Comparison of ENCODE assay signal across 21 mouse cellular contexts in genomic region chr5:124986222-124986621, GRCm38 (mm10). TPM values are rescaled to one million over a fixed set of nuclear protein-coding genes. Genes with fewer than 3 reads are reported as not detected.
DNase-seq lines count a peak whose midpoint lies in the region; ATAC-seq and TF ChIP-seq lines count a peak whose summit lies in the region.
"Had no signal": no experiment of that assay in that cellular context is flagged by ENCODE, and none has a peak within 500 bp of the region (broad histone marks: within the 10 kb centered on the region; RNA-seq: fewer than 3 reads in every experiment).

No protein-coding gene starts in this region.

- H3K79me2 ChIP-seq in MEL (ENCODE audit: control insufficient read depth, insufficient read depth, low read length, poor library complexity), result no peaks in the 10 kb centered on the region

- H3K9me3 ChIP-seq in midbrain, postnatal 0 days (ENCODE audit: low read length), result no peaks in the 10 kb centered on the region
- H3K9me3 ChIP-seq in midbrain, embryonic 14.5 days (ENCODE audit: control insufficient read depth, low read length), result peaks cover 7% of the 10 kb centered on the region; the same call in 1 of the 2 replicates
- no peaks in the 10 kb centered on the region for H3K9me3 ChIP-seq in MEL (replicated peaks; ENCODE audit: insufficient read depth, low read length)
- peaks cover 14% of the 10 kb centered on the region for H3K9me3 ChIP-seq in hindbrain, embryonic 13.5 days
- H3K9me3 ChIP-seq: limb, embryonic 10.5 days; midbrain, embryonic 15.5 days had no signal

- no peak overlapping the region for H3K4me3 ChIP-seq in kidney, adult 2 months (ENCODE audit: insufficient read depth, low read depth, low read length)
- H3K4me3 ChIP-seq in midbrain, postnatal 0 days (ENCODE audit: low read depth, low read length), result no peak overlapping the region
- no peak overlapping the region for H3K4me3 ChIP-seq in midbrain, embryonic 14.5 days (replicated peaks; ENCODE audit: low read depth, low read length)
- H3K4me3 ChIP-seq in MEL (ENCODE audit: control insufficient read depth in 1 of 2, insufficient read depth in 1 of 2, low read depth in 2 of 2, low read length in 2 of 2), result no peak overlapping the region
- H3K4me3 ChIP-seq in hindbrain, embryonic 13.5 days, result no peak overlapping the region
- H3K4me3 ChIP-seq: embryonic facial prominence, embryonic 10.5 days; erythroblast, embryonic 14.5 days; heart, embryonic 13.5 days; limb, embryonic 10.5 days; midbrain, embryonic 15.5 days had no signal

- no peaks in the 10 kb centered on the region for H3K36me3 ChIP-seq in kidney, adult 2 months (ENCODE audit: control insufficient read depth, insufficient read depth, low read length)
- H3K36me3 ChIP-seq in midbrain, postnatal 0 days (ENCODE audit: insufficient read depth, low read length), result no peaks in the 10 kb centered on the region
- H3K36me3 ChIP-seq in midbrain, embryonic 14.5 days (ENCODE audit: control insufficient read depth, insufficient read depth, low read length), result no peaks in the 10 kb centered on the region
- H3K36me3 ChIP-seq in MEL (ENCODE audit: control insufficient read depth in 1 of 2, insufficient read depth in 2 of 2, low read length in 2 of 2), result no peaks in the 10 kb centered on the region
- H3K36me3 ChIP-seq in hindbrain, embryonic 13.5 days, result no peaks in the 10 kb centered on the region
- H3K36me3 ChIP-seq: embryonic facial prominence, embryonic 10.5 days; heart, embryonic 13.5 days; limb, embryonic 10.5 days; midbrain, embryonic 15.5 days had no signal

- no peak for TF ChIP-seq EP300 in MEL (IDR thresholded peaks at IDR 0.05; ENCODE audit: low read depth in 1 of 2, low read length in 2 of 2)

- no peak for TF ChIP-seq CTCF in kidney, adult 2 months (conservative IDR thresholded peaks at IDR 0.05; ENCODE audit: insufficient read depth, insufficient read length, low read depth, low read length)
- peak; percentile 35; the same call in 1 of the 2 replicates for TF ChIP-seq CTCF in midbrain, postnatal 0 days (IDR thresholded peaks at IDR 0.05)
- TF ChIP-seq CTCF in MEL (IDR thresholded peaks at IDR 0.05 in 2 of 3, conservative IDR thresholded peaks at IDR 0.05 in 1 of 3; ENCODE audit: control insufficient read depth in 1 of 3, insufficient read depth in 1 of 3, low read depth in 2 of 3, low read length in 3 of 3, poor library complexity in 1 of 3, severe bottlenecking in 1 of 3), result peak; percentile 14 to 65 (median 42); a peak in 5 of 6 replicates

- no peak for TF ChIP-seq POLR2A in kidney, adult 2 months (IDR thresholded peaks at IDR 0.05; ENCODE audit: low read depth, low read length)
- no peak for TF ChIP-seq POLR2A in MEL (IDR thresholded peaks at IDR 0.05; ENCODE audit: control insufficient read depth in 1 of 2, insufficient read depth in 1 of 2, low read depth in 1 of 2, low read length in 2 of 2, poor library complexity in 1 of 2)

- H3K9ac ChIP-seq in midbrain, postnatal 0 days (replicated peaks; ENCODE audit: low read length, poor library complexity, severe bottlenecking), result no peak overlapping the region
- no peak overlapping the region for H3K9ac ChIP-seq in midbrain, embryonic 14.5 days (replicated peaks; ENCODE audit: low read length)
- no peak overlapping the region for H3K9ac ChIP-seq in MEL (ENCODE audit: control insufficient read depth, low read depth, low read length, poor library complexity, severe bottlenecking)
- no peak overlapping the region for H3K9ac ChIP-seq in hindbrain, embryonic 13.5 days
- H3K9ac ChIP-seq: heart, embryonic 13.5 days; midbrain, embryonic 15.5 days had no signal

- ATAC-seq in midbrain, postnatal 0 days (ENCODE audit: low FRiP score), result no peak
- no peak for ATAC-seq in midbrain, embryonic 14.5 days (ENCODE audit: low FRiP score, low TSS enrichment)
- no peak for ATAC-seq in hindbrain, embryonic 13.5 days (ENCODE audit: low FRiP score)
- ATAC-seq: midbrain, embryonic 15.5 days had no signal

- TF ChIP-seq RAD21 in MEL (IDR thresholded peaks at IDR 0.05; ENCODE audit: low read depth, low read length), result peak; percentile 51

- no peak overlapping the region for H3K4me2 ChIP-seq in midbrain, postnatal 0 days (ENCODE audit: low read depth, low read length, poor library complexity, severe bottlenecking)
- no peak overlapping the region for H3K4me2 ChIP-seq in midbrain, embryonic 14.5 days (ENCODE audit: low read length)
- no peak overlapping the region for H3K4me2 ChIP-seq in hindbrain, embryonic 13.5 days
- H3K4me2 ChIP-seq: heart, embryonic 13.5 days; midbrain, embryonic 15.5 days had no signal

- no peaks in the 10 kb centered on the region for H3K27me3 ChIP-seq in kidney, adult 2 months (replicated peaks; ENCODE audit: control insufficient read depth, insufficient read depth, low read length)
- no peaks in the 10 kb centered on the region for H3K27me3 ChIP-seq in midbrain, postnatal 0 days (ENCODE audit: insufficient read depth, low read length)
- no peaks in the 10 kb centered on the region for H3K27me3 ChIP-seq in midbrain, embryonic 14.5 days (ENCODE audit: control insufficient read depth, insufficient read depth, low read length)
- H3K27me3 ChIP-seq in MEL (ENCODE audit: control insufficient read depth in 1 of 2, insufficient read depth in 2 of 2, low read length in 2 of 2), result no peaks in the 10 kb centered on the region
- H3K27me3 ChIP-seq in hindbrain, embryonic 13.5 days, result no peaks in the 10 kb centered on the region
- H3K27me3 ChIP-seq: heart, embryonic 13.5 days; midbrain, embryonic 15.5 days had no signal

- H3K4me1 ChIP-seq in kidney, adult 2 months (ENCODE audit: control insufficient read depth, insufficient read depth, low read length), result peaks cover 4% of the 10 kb centered on the region; the same call in 1 of the 2 replicates
- no peaks in the 10 kb centered on the region for H3K4me1 ChIP-seq in midbrain, postnatal 0 days (ENCODE audit: insufficient read depth, low read length)
- H3K4me1 ChIP-seq in midbrain, embryonic 14.5 days (ENCODE audit: control insufficient read depth, insufficient read depth, low read length), result no peaks in the 10 kb centered on the region
- no peaks in the 10 kb centered on the region for H3K4me1 ChIP-seq in MEL (ENCODE audit: control insufficient read depth in 1 of 2, insufficient read depth in 2 of 2, low read length in 2 of 2)
- no peaks in the 10 kb centered on the region for H3K4me1 ChIP-seq in hindbrain, embryonic 13.5 days (replicated peaks)
- H3K4me1 ChIP-seq: midbrain, embryonic 15.5 days had no signal

- 87% methylated on average over 5 of the region's 5 CpGs for WGBS in kidney, adult 2 months
- 91% methylated on average over 5 of the region's 5 CpGs for WGBS in midbrain, postnatal 0 days
- 92% methylated on average over 5 of the region's 5 CpGs for WGBS in midbrain, embryonic 14.5 days
- 89% methylated on average over 5 of the region's 5 CpGs for WGBS in hindbrain, embryonic 13.5 days

- peak; percentile 25 for DNase-seq in kidney, adult 2 months
- DNase-seq in kidney, postnatal 36 days, result no peak
- no peak for DNase-seq in midbrain, postnatal 0 days (ENCODE audit: low spot score)
- no peak for DNase-seq in midbrain, embryonic 14.5 days
- peak; percentile 54 for DNase-seq in MEL (ENCODE audit: low read depth, low spot score)
- peak; percentile 46 for DNase-seq in induced T-regulatory cell, adult 2 months (ENCODE audit: low read depth)
- no peak for DNase-seq in right cerebral cortex, postnatal 10 days (ENCODE audit: low spot score in 2 of 2)
- DNase-seq: adrenal gland, postnatal 25 days; cerebellum, postnatal 14 days; heart, postnatal 4 days; kidney, postnatal 14 days; layer of hippocampus, postnatal 36 days; lung, adult 18-20 months; right cerebral cortex, postnatal 4 days had no signal

- H3K27ac ChIP-seq in kidney, adult 2 months (ENCODE audit: insufficient read depth, low read depth, low read length), result no peak overlapping the region
- no peak overlapping the region for H3K27ac ChIP-seq in midbrain, postnatal 0 days (ENCODE audit: low read depth, low read length)
- H3K27ac ChIP-seq in midbrain, embryonic 14.5 days (replicated peaks; ENCODE audit: low read depth, low read length), result no peak overlapping the region
- H3K27ac ChIP-seq in MEL (ENCODE audit: control insufficient read depth, low read depth, low read length), result no peak overlapping the region
- no peak overlapping the region for H3K27ac ChIP-seq in hindbrain, embryonic 13.5 days
- H3K27ac ChIP-seq: embryonic facial prominence, embryonic 10.5 days; heart, embryonic 13.5 days; limb, embryonic 10.5 days; midbrain, embryonic 15.5 days had no signal

TF ChIP-seq in MEL, 35 proteins besides CTCF, POLR2A, EP300 and RAD21:
- TF ChIP-seq SMC3 (IDR thresholded peaks at IDR 0.05; ENCODE audit: low read depth, low read length) (peak; percentile 72), KAT2A (conservative IDR thresholded peaks at IDR 0.05; ENCODE audit: low read depth, low read length) (no peak), HCFC1 (IDR thresholded peaks at IDR 0.05; ENCODE audit: low read depth, low read length) (no peak), ZC3H11A (IDR thresholded peaks at IDR 0.05; ENCODE audit: low read depth, low read length) (peak; percentile 53)

RNA-seq across cellular contexts. Expression of gene Rflna, which starts 16.8 kb away (rescaled TPM):
- polyA plus RNA-seq in kidney, adult 2 months (2012; rRNA removed), result 7.9 and 11.3 TPM in 2 replicates
- 6.1 and 10.6 TPM in 2 replicates for total RNA-seq in midbrain, postnatal 0 days (2014; rRNA removed)
- polyA plus RNA-seq in midbrain, postnatal 0 days (2015; fragmentation: Nextera tagmentation; extraction: Ambion mirVana), result 7.2 and 8.6 TPM in 2 replicates
- 5.7 and 5.9 TPM in 2 replicates for polyA plus RNA-seq in midbrain, embryonic 14.5 days (2014; fragmentation: Nextera tagmentation; extraction: Ambion mirVana)
- total RNA-seq in MEL (2012; rRNA removed), result not detected in 2 replicates
- polyA plus RNA-seq in MEL (2012; ENCODE audit: insufficient read depth in 1 of 2, insufficient read length in 2 of 2, low read depth in 1 of 2, low replicate concordance in 2 of 2, missing spikeins in 1 of 2), result not detected
- polyA plus RNA-seq in hindbrain, embryonic 13.5 days (2015; fragmentation: Nextera tagmentation; extraction: Ambion mirVana), result 5.9 and 8.3 TPM in 2 replicates
- total RNA-seq: megakaryocyte progenitor cell, adult 5-6 weeks had no signal
- polyA plus RNA-seq: erythroblast, embryonic 14.5 days had no signal

Comparison
In these comparisons a context has a peak if more than half of its experiments do, and no peak if none do; other contexts are left out.
1. DNase-seq: peak in kidney, adult 2 months (single experiment), MEL (single experiment) and induced T-regulatory cell, adult 2 months (single experiment); none in kidney, postnatal 36 days (0 of 2), midbrain, postnatal 0 days (single experiment), midbrain, embryonic 14.5 days (single experiment) and right cerebral cortex, postnatal 10 days (0 of 2).